Mouse (Mus musculus) megakaryocyte-erythroid progenitor cell, adult 5-6 weeks (primary cell): ENCODE results near the gene Sppl3. TPM values are rescaled to one million over a fixed set of nuclear protein-coding genes. Genes with fewer than 3 reads are reported as not detected.
"Not testable (repeated sequence)": the region's sequence is repeated elsewhere in the genome, so short reads cannot be mapped to it uniquely, and the experiment has no call there.

Experiments
- ATAC-seq: replicated peaks from 2 replicates; pipeline ENCODE4 v1.8.0; 2016; ENCODE audit warnings: mild to moderate bottlenecking, inconsistent platforms; ENCODE audit not compliant: severe bottlenecking, poor library complexity, low FRiP score, low TSS enrichment
- total RNA-seq, 2 experiments: library from RNA; stranded (forward) in 1 of 2; stranded (reverse) in 1 of 2; fragments of 200-1000, 215-1000 nt in 1 of 2; fragments of >200 nt in 1 of 2; fragmentation: Nextera tagmentation in 1 of 2; gene quantifications; 2 replicates each; pipeline ENCODE4 v1.2.3; 2014 to 2017

Gene Sppl3
- total RNA-seq, 2 experiments from 2014 or later = 20.0 to 47.5 TPM

GRCm38 (mm10) chr5:115068671-115069421, 57.9 kb downstream of the Sppl3 start:
- peak; percentile 40; the same call in 1 of the 2 replicates for ATAC-seq

- no peak for ATAC-seq
These were observed 58.7 kb downstream of the Sppl3 start for GRCm38 (mm10) chr5:115069611-115070010.

GRCm38 (mm10) chr5:115070457-115070856, 59.5 kb downstream of the Sppl3 start:
- no peak for ATAC-seq

DNA sequence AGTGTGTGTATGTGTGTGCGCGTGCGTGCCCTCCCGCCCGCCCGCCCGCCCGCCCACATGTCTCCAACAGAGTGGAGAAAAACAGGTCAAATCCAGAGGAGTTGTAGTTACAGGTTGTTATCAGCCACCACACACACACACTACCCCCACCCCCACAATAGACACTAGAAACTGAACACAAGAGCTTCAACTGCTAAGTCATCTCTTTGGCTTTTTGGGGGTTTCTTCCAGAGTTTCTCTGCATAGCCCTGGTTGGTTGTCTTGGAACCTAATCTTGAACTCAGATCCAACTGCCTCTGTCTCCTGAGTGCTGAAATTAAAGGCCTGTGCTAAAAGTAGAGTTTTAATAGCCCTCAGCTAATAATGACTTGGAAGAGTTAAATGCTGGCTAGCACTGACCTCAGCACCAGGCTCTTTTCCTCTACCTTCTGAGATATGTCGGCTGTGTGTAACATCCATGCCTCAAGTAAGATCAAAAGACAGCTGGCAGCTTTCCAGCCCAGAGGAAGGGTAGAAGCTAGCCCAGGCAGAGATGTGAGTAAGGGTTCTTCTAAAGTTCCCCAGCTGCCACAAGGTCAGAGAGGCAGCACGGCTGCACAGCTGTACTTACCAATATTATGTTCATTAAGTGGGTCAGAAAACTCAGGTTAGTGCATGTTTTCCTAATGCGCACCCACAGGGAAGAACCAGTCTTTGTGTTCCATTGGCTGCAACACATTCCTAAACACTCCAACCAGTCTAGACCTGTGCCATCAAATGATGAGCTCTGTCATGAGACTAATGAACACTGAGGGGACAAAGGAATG, 60.4 kb downstream of the Sppl3 start:
- peak; percentile 70 for ATAC-seq

- ATAC-seq = peak; percentile 31; the same call in 1 of the 2 replicates
These were observed 61.2 kb downstream of the Sppl3 start for GRCm38 (mm10) chr5:115072143-115072542.

GRCm38 (mm10) chr5:115073306-115073705, 62.4 kb downstream of the Sppl3 start:
- not testable (repeated sequence) for ATAC-seq

DNA sequence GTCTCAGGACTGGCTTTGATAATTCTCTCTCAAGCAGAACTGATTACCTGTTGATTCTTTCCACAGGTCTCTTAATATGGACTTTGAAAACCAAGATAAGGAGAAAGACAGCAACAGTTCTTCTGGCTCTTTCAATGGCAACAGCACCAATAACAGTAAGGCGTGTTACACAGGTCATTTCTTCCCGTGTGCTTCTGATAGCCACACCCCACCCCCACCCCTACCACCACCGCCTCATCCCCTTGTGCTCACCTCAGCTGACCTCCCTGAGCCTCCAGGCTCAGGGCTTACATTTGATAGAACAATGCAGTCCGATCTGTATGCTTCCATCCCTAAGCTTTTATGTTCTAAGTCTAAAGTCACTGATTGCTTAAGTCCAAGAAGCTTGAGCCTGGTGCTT, 63.8 kb downstream of the Sppl3 start:
- ATAC-seq = no peak

DNA sequence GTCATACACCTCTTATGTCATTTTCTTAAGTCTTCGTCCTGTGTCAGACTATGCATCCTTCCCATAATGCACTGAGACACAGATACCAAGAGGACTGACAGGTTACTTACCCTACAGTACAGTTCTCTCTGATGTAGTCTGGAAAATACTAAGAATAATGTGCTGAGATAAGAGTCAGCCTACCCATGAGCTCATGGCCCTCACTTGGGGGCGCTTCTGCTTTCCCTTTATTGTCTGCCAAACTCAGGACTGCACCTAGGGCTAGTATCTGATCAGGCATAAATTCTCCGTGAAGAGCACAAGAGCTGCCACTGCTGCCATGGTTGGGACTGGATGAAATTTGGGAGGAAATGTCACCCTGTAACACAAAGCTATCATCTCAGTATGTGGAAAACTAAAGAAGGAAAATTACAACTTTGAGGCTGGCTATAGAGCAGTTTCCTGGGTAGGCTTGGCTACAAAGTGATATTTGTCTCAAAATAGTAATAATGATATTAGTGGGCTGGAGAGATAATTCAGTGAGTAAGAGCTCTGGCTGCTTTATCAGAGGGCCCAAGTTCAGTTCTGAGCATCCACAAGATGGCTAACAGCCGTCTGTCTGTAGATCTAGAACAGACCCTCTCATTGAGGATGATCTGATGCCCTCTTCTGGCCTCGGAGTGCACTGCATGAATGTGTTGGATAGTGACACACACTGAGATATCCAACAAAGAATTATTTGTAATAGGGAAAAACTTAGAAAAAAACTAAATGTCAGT, 65.4 kb downstream of the Sppl3 start:
- peak; percentile 81 for ATAC-seq

GRCm38 (mm10) chr5:115081636-115082035, 70.7 kb downstream of the Sppl3 start:
- no peak for ATAC-seq

GRCm38 (mm10) chr5:115083492-115083891, 72.6 kb downstream of the Sppl3 start:
- no peak for ATAC-seq

DNA sequence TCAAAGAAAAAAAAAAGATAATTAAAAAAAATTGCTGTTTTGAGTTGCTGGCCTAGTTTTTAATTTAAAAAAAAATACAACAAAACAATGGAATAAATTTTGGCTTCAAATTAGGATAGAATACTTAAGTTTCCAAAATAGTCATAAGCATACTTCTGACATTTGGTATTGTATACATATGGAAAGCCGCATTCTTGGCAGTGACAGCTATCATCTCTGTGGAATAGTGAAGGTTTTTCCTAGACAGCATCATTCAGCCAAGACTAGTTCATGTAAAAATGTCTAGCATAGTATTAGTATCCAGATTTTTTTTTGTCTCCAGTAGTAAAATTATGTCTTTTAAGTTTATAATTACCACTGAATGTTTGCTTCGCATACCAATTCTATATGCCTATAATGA, 74.7 kb downstream of the Sppl3 start:
- no peak for ATAC-seq

DNA sequence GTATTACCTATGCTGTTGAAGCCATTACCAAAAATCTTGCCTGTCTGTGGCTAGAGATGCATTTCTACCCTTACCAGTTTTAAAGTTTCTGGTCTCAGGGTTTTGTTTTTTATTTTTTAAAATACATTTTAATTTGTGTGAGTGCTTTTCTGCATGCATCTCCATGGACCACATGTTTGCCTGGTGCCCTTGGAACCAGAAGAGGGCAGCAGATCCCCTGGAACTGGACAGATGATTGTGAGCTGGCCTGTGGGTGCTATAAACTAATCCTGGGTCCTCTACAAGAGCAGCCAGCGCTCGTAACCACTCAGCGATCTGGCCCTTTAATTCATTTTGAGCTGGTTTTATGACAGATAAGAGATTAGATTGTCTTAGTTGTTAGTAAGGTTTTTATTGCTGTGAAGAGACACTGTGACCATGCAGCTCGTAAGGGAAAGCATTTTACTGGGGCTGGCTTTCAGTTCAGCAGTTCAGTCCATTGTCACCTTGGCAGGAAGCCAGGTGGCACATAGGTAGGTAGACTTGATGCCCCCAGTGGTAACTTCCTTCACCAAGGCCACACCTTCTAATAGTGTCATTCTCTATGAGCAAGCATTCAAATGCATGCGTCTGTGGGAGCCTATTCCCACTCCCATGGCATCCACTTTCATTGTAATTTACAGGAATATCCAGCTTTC, 78.8 kb downstream of the Sppl3 start:
- ATAC-seq = 0 out of 2 replicates have a peak, but pooled peaks have one; percentile 26

DNA sequence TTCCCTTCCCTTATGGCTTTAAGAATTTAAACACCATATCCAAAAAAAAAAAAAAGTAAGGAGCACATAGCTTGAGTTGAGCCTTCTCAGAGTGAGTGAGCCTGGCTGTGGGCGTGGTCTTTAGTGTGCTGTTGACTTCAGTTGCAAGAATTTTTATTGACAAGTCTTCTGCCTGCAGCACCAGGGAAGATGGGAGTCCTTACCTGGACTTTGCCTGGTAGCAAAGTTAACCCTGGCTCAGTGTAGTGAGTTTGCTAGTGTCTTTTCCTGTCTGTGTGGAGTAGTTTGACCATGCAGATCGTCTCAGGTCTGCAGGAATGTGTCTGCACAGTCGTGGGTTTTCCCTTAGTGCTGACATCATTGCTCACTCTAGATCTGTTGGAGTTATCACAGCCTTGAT, 80.1 kb downstream of the Sppl3 start:
- no peak for ATAC-seq

- no peak for ATAC-seq
These were observed 80.8 kb downstream of the Sppl3 start for GRCm38 (mm10) chr5:115091776-115092175.

- no peak for ATAC-seq
These were observed 87.3 kb downstream of the Sppl3 start, which contains the start of gene Gm10401 for GRCm38 (mm10) chr5:115098195-115098594. Gene Gm10401 (minus strand): TSS chr5:115098295.

- ATAC-seq = no peak
These were observed 88.6 kb downstream of the Sppl3 start for GRCm38 (mm10) chr5:115099530-115099929.

DNA sequence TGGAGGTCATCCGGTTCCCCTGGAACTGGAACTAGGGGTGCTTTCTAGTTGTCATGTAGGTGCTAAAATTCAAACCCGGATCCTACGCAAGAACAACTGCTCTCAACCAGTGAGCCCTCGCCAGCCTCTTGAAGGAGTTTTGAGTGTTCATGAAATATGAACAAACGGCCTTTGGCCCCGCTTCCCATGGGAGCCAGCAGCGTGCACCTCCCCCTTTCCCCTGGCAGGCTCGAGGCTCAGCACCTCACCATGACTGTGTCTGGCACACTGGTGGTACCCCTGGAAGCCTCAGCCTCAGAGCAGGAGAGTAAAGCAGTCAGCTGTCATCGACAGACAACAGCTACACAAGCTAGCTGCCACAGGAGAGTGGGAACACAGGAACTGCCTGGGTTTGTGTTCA, 89.1 kb downstream of the Sppl3 start:
- no peak for ATAC-seq

GRCm38 (mm10) chr5:115100473-115100872, 89.5 kb downstream of the Sppl3 start:
- ATAC-seq = no peak

DNA sequence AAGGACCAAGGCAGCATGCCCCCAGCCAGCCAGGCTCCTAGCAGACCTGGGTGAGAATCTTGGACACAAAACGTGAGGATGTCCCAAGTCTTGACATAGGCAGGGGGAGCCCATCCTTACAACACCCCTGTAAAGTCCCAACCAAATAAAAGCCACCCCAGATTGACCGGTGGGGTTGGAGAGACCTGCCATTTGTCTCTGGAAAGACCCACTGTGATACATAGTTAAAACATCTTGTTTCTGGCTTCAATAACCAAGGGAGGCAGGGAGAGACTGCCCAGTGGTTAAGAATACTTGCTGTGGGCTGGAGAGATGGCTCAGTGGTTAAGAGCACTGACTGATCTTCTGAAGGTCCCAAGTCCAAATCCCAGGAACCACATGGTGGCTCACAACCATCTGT, 91.3 kb downstream of the Sppl3 start:
- no peak for ATAC-seq
